In genomic region chr13:67484424-67484811, GRCm38 (mm10) we compare ENCODE assay signal across 8 mouse cellular contexts. TPM values are rescaled to one million over a fixed set of nuclear protein-coding genes. Genes with fewer than 3 reads are reported as not detected.
DNase-seq lines count a peak whose midpoint lies in the region; ATAC-seq and TF ChIP-seq lines count a peak whose summit lies in the region.

No protein-coding gene starts in this region.

- TF ChIP-seq POLR2A in ES-Bruce4 (IDR thresholded peaks at IDR 0.05; ENCODE audit: insufficient read depth, low read length) = no peak

- no peak for TF ChIP-seq EP300 in ES-Bruce4 (IDR thresholded peaks at IDR 0.05; ENCODE audit: insufficient read depth, low read depth, low read length)

- H3K36me3 ChIP-seq in heart, embryonic 15.5 days = peaks cover 6% of the 10 kb centered on the region; the same call in 1 of the 2 replicates
- H3K36me3 ChIP-seq in ES-Bruce4 (ENCODE audit: control insufficient read depth, insufficient read depth, low read length, poor library complexity, severe bottlenecking) = no peaks in the 10 kb centered on the region; the same call in 1 of the 2 replicates
- peaks cover 5% of the 10 kb centered on the region for H3K36me3 ChIP-seq in erythroblast, embryonic 14.5 days (ENCODE audit: control insufficient read depth)
- peaks cover 2% of the 10 kb centered on the region; the same call in 1 of the 2 replicates for H3K36me3 ChIP-seq in limb, embryonic 11.5 days (ENCODE audit: control insufficient read depth, insufficient read depth, low read length)

- DNase-seq in heart, adult 8-10 months (ENCODE audit: low spot score) = no peak
- DNase-seq in limb, embryonic 11.5 days (ENCODE audit: low spot score) = no peak
- DNase-seq in neural tube, embryonic 10.5 days (ENCODE audit: extremely low spot score, low spot score) = peak; percentile 13
- DNase-seq in ovary, postnatal 36 days (ENCODE audit: low spot score) = no peak

- no peaks in the 10 kb centered on the region for H3K9me3 ChIP-seq in heart, embryonic 15.5 days (replicated peaks)
- H3K9me3 ChIP-seq in ES-Bruce4 (replicated peaks; ENCODE audit: control insufficient read depth, insufficient read depth, low read length, poor library complexity, severe bottlenecking) = no peaks in the 10 kb centered on the region
- H3K9me3 ChIP-seq in erythroblast, embryonic 14.5 days (ENCODE audit: control insufficient read depth, low read length) = no peaks in the 10 kb centered on the region
- H3K9me3 ChIP-seq in limb, embryonic 11.5 days (ENCODE audit: control insufficient read depth, low read length) = no peaks in the 10 kb centered on the region

- no peaks in the 10 kb centered on the region for H3K27me3 ChIP-seq in heart, embryonic 15.5 days
- no peaks in the 10 kb centered on the region for H3K27me3 ChIP-seq in ES-Bruce4 (ENCODE audit: control insufficient read depth, insufficient read depth, low read length, poor library complexity, severe bottlenecking)
- no peaks in the 10 kb centered on the region for H3K27me3 ChIP-seq in erythroblast, embryonic 14.5 days (ENCODE audit: control insufficient read depth)
- H3K27me3 ChIP-seq in limb, embryonic 11.5 days (ENCODE audit: control insufficient read depth, insufficient read depth, low read length) = no peaks in the 10 kb centered on the region

- peak overlapping the region; percentile 65 for H3K9ac ChIP-seq in heart, embryonic 15.5 days
- H3K9ac ChIP-seq in ES-Bruce4 (ENCODE audit: low read depth, poor library complexity, severe bottlenecking) = 0 out of 2 replicates have a peak overlapping the region, but pooled peaks have one; percentile 23
- no peak overlapping the region; the same call in 1 of the 2 replicates for H3K9ac ChIP-seq in limb, embryonic 11.5 days (ENCODE audit: low read length)

- H3K4me2 ChIP-seq in heart, embryonic 15.5 days = peak overlapping the region; percentile 67
- H3K4me2 ChIP-seq in limb, embryonic 11.5 days (ENCODE audit: low read depth, severe bottlenecking) = peak overlapping the region; percentile 50

- peak overlapping the region; percentile 71; the same call in 1 of the 2 replicates for H3K27ac ChIP-seq in heart, embryonic 15.5 days
- no peak overlapping the region for H3K27ac ChIP-seq in ES-Bruce4 (ENCODE audit: insufficient read depth, low read length)
- H3K27ac ChIP-seq in limb, embryonic 11.5 days (replicated peaks; ENCODE audit: low read depth, low read length) = no peak overlapping the region

- WGBS in heart, embryonic 15.5 days = 22% methylated on average over 8 of the region's 8 CpGs
- 43% methylated on average over 8 of the region's 8 CpGs for WGBS in limb, embryonic 11.5 days

- no peak for TF ChIP-seq CTCF in ES-Bruce4 (IDR thresholded peaks at IDR 0.05; ENCODE audit: low read depth, low read length)

- ATAC-seq in heart, embryonic 15.5 days (replicated peaks; ENCODE audit: insufficient number of reproducible peaks, insufficient read depth, low FRiP score, low read depth) = peak; percentile 24; the same call in 1 of the 2 replicates
- ATAC-seq in limb, embryonic 11.5 days (ENCODE audit: insufficient number of reproducible peaks, low FRiP score, low TSS enrichment, low read depth) = peak; percentile 63
- ATAC-seq in monocyte, adult 5-6 weeks (replicated peaks; ENCODE audit: insufficient number of reproducible peaks, low FRiP score, low TSS enrichment, poor library complexity, severe bottlenecking) = no peak

- H3K4me3 ChIP-seq in heart, embryonic 15.5 days = peak overlapping the region; percentile 75
- peak overlapping the region; percentile 79 for H3K4me3 ChIP-seq in ES-Bruce4 (ENCODE audit: low read depth, low read length)
- peak overlapping the region; percentile 75 for H3K4me3 ChIP-seq in erythroblast, embryonic 14.5 days (replicated peaks)
- peak overlapping the region; percentile 53 for H3K4me3 ChIP-seq in limb, embryonic 11.5 days (ENCODE audit: low read depth, low read length)

- H3K4me1 ChIP-seq in heart, embryonic 15.5 days (replicated peaks) = peaks cover 8% of the 10 kb centered on the region; the same call in 1 of the 2 replicates
- H3K4me1 ChIP-seq in ES-Bruce4 (ENCODE audit: control insufficient read depth, insufficient read depth, low read length) = no peaks in the 10 kb centered on the region
- peaks cover 24% of the 10 kb centered on the region for H3K4me1 ChIP-seq in erythroblast, embryonic 14.5 days (ENCODE audit: control insufficient read depth)
- no peaks in the 10 kb centered on the region for H3K4me1 ChIP-seq in limb, embryonic 11.5 days (ENCODE audit: control insufficient read depth, insufficient read depth, low read length)

RNA-seq across cellular contexts. Expression of gene Zfp874b, which starts 0.4 kb away (rescaled TPM):
- polyA plus RNA-seq in heart, embryonic 15.5 days (2015; fragmentation: Nextera tagmentation; extraction: Ambion mirVana) = 1.8 and 3.0 TPM in 2 replicates
- total RNA-seq in heart, adult 8-10 months (2022) = 10 to 100 TPM; 11.5 to 18.0 (median 13.9) TPM
- polyA plus RNA-seq in ES-Bruce4 (2011; ENCODE audit: insufficient read depth, insufficient read length, low read depth, missing spikeins) = 10.1 and 19.3 TPM in 2 replicates
- 0.10 and 0.19 TPM in 2 replicates for polyA plus RNA-seq in erythroblast, embryonic 14.5 days (2012)
- polyA plus RNA-seq in limb, embryonic 11.5 days (2014; fragmentation: Nextera tagmentation; extraction: Ambion mirVana) = 1.7 and 2.6 TPM in 2 replicates
- total RNA-seq in monocyte, adult 5-6 weeks (2017) = 7.0 to 23.5 TPM (median 15.8 TPM) in 3 replicates

RNA-seq across cellular contexts. Expression of gene Zfp58, which starts 15.9 kb away (rescaled TPM):
- polyA plus RNA-seq in heart, embryonic 15.5 days (2015; fragmentation: Nextera tagmentation; extraction: Ambion mirVana) = 7.8 and 8.0 TPM in 2 replicates
- 1 to 10 TPM; 3.6 to 4.5 (median 4.0) TPM for total RNA-seq in heart, adult 8-10 months (2022)
- 10.3 and 10.7 TPM in 2 replicates for polyA plus RNA-seq in ES-Bruce4 (2011; ENCODE audit: insufficient read depth, insufficient read length, low read depth, missing spikeins)
- polyA plus RNA-seq in erythroblast, embryonic 14.5 days (2012) = 0.02 TPM in 1 of 2 replicates, not detected in the other
- polyA plus RNA-seq in limb, embryonic 11.5 days (2014; fragmentation: Nextera tagmentation; extraction: Ambion mirVana) = 19.5 and 19.6 TPM in 2 replicates
- 8.7 to 12.2 TPM (median 11.9 TPM) in 3 replicates for total RNA-seq in monocyte, adult 5-6 weeks (2017)

RNA-seq across cellular contexts. Expression of gene Zfp874a, which starts 33.0 kb away (rescaled TPM):
- 5.8 and 5.9 TPM in 2 replicates for polyA plus RNA-seq in heart, embryonic 15.5 days (2015; fragmentation: Nextera tagmentation; extraction: Ambion mirVana)
- total RNA-seq in heart, adult 8-10 months (2022) = 10 to 100 TPM in 1 of 4 experiments, 1 to 10 TPM in 3; 6.3 to 11.4 (median 7.3) TPM
- polyA plus RNA-seq in ES-Bruce4 (2011; ENCODE audit: insufficient read depth, insufficient read length, low read depth, missing spikeins) = 26.9 and 28.9 TPM in 2 replicates
- polyA plus RNA-seq in erythroblast, embryonic 14.5 days (2012) = 0.03 and 0.07 TPM in 2 replicates
- 9.5 and 9.7 TPM in 2 replicates for polyA plus RNA-seq in limb, embryonic 11.5 days (2014; fragmentation: Nextera tagmentation; extraction: Ambion mirVana)
- 12.1 to 16.7 TPM (median 12.4 TPM) in 3 replicates for total RNA-seq in monocyte, adult 5-6 weeks (2017)

RNA-seq across cellular contexts. Expression of gene Gm26965, which starts 41.5 kb away (rescaled TPM):
- not detected in 2 replicates for polyA plus RNA-seq in heart, embryonic 15.5 days (2015; fragmentation: Nextera tagmentation; extraction: Ambion mirVana)
- total RNA-seq in heart, adult 8-10 months (2022) = 1 to 10 TPM in 1 of 4 experiments, under 1 TPM in 1, not detected in 2; 0.20 to 1.3 TPM
- polyA plus RNA-seq in ES-Bruce4 (2011; ENCODE audit: insufficient read depth, insufficient read length, low read depth, missing spikeins) = not detected in 2 replicates
- not detected in 2 replicates for polyA plus RNA-seq in erythroblast, embryonic 14.5 days (2012)
- not detected in 2 replicates for polyA plus RNA-seq in limb, embryonic 11.5 days (2014; fragmentation: Nextera tagmentation; extraction: Ambion mirVana)
- not detected in 3 replicates for total RNA-seq in monocyte, adult 5-6 weeks (2017)

RNA-seq across cellular contexts. Expression of gene Zfp87, which starts 41.6 kb away (rescaled TPM):
- 17.7 and 18.2 TPM in 2 replicates for polyA plus RNA-seq in heart, embryonic 15.5 days (2015; fragmentation: Nextera tagmentation; extraction: Ambion mirVana)
- 1 to 10 TPM; 6.9 to 8.9 (median 7.9) TPM for total RNA-seq in heart, adult 8-10 months (2022)
- polyA plus RNA-seq in ES-Bruce4 (2011; ENCODE audit: insufficient read depth, insufficient read length, low read depth, missing spikeins) = 15.0 and 15.5 TPM in 2 replicates
- polyA plus RNA-seq in erythroblast, embryonic 14.5 days (2012) = 0.03 and 0.27 TPM in 2 replicates
- 26.8 and 32.8 TPM in 2 replicates for polyA plus RNA-seq in limb, embryonic 11.5 days (2014; fragmentation: Nextera tagmentation; extraction: Ambion mirVana)
- 20.6 to 39.0 TPM (median 24.3 TPM) in 3 replicates for total RNA-seq in monocyte, adult 5-6 weeks (2017)
